Mouse (Mus musculus) heart, embryonic 12.5 days (tissue): ENCODE results near the gene Nkx6-1. TPM values are rescaled to one million over a fixed set of nuclear protein-coding genes. Genes with fewer than 3 reads are reported as not detected.

Experiments
- ATAC-seq: fragments of 200-750 bp; cut with Nextera tagmentation; 2 replicates; pipeline ENCODE4 v1.8.0; 2017; ENCODE audit warnings: moderate TSS enrichment, moderate library complexity; ENCODE audit not compliant: insufficient number of reproducible peaks, low FRiP score
- H3K27ac ChIP-seq: fragments of 300-500 bp; sonication (generic); 2 replicates; pipeline ENCODE4 v1.5.1; 2016; ENCODE audit warnings: mild to moderate bottlenecking, moderate library complexity; ENCODE audit not compliant: poor library complexity, severe bottlenecking
- H3K27me3 ChIP-seq: fragments of 300-500 bp; sonication (generic); replicated peaks from 2 replicates; pipeline ENCODE4 v1.6.1; 2016; ENCODE audit warnings: mild to moderate bottlenecking, moderate library complexity
- H3K36me3 ChIP-seq: fragments of 300-500 bp; sonication (generic); 2 replicates; pipeline ENCODE4 v1.6.1; 2016; ENCODE audit warnings: mild to moderate bottlenecking, moderate library complexity
- H3K4me1 ChIP-seq: fragments of 300-500 bp; sonication (generic); replicated peaks from 2 replicates; pipeline ENCODE4 v1.6.1; 2016; ENCODE audit warnings: mild to moderate bottlenecking
- H3K4me2 ChIP-seq: fragments of 300-500 bp; sonication (generic); 2 replicates; pipeline ENCODE4 v1.6.1; 2016; ENCODE audit warnings: mild to moderate bottlenecking, moderate library complexity
- H3K4me3 ChIP-seq: fragments of 300-500 bp; sonication (generic); 2 replicates; pipeline ENCODE4 v1.5.1; 2016; ENCODE audit warnings: mild to moderate bottlenecking
- H3K9ac ChIP-seq: fragments of 300-500 bp; sonication (generic); 2 replicates; pipeline ENCODE4 v1.6.1; 2016; ENCODE audit warnings: mild to moderate bottlenecking, moderate library complexity
- H3K9me3 ChIP-seq: fragments of 300-500 bp; sonication (generic); replicated peaks from 2 replicates; pipeline ENCODE4 v1.6.1; 2016; ENCODE audit warnings: mild to moderate bottlenecking, moderate library complexity
- WGBS: fragments of 180-500 bp; shearing (Covaris S2); methylation state at CpG from one replicate; pipeline ENCODE4 v1.1.7; 2016; 5-methylcytosine and 5-hydroxymethylcytosine counted together
- polyA plus RNA-seq: library from polyadenylated mRNA; unstranded; fragments of >200 nt; fragmentation: Nextera tagmentation; extraction: Ambion mirVana; gene quantifications from 2 replicates; pipeline ENCODE4 v1.2.1, GENCODE M21; 2016

The Nkx6-1 gene
- polyA plus RNA-seq, 1 experiment from 2014 or later = 0.05 TPM

DNA sequence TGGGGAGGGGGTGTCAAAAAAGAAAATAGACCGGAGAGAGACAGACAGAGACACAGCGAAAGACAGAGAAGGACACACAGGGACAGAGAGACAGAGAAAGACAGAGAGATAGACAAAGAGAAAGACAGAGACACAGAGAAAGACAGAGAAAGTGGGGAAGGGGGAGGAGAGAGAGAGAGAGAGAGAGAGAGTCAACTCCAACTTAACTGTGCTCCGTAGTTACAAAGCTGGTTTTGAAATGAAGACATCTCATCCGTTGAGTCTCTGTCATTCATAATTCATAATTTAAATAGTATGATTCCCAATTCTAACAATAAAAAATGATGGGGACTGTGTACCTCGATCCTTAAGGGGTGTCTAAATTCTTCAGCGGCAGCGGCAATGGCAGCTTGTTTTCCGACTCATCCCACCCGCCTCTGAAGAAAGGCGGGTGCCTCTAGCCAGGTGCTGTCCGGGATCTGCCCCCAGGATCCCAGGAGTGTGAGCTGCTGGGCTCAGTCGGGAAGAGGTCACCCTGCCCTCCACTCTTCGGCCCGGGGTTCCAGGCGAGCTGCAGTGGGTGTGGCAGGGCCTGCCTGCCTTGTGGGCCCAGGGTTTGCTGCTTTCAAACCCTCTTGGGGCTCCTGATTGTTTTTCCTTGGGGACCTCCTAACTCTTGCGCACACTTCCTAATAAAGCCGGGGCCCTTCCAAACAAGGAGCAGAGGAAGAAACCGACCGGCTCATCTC lies 2.6 kb upstream of the Nkx6-1 start:
- no peak overlapping the region for H3K4me3 ChIP-seq
- H3K4me1 ChIP-seq = peaks cover 23% of the 10 kb centered on the region
- H3K36me3 ChIP-seq = no peaks in the 10 kb centered on the region
- no peaks in the 10 kb centered on the region for H3K9me3 ChIP-seq
- ATAC-seq = no peak
- no peak overlapping the region for H3K9ac ChIP-seq
- 1% methylated on average over 19 of the region's 19 CpGs for WGBS
- no peak overlapping the region for H3K4me2 ChIP-seq
- H3K27me3 ChIP-seq = peaks cover 73% of the 10 kb centered on the region
- no peak overlapping the region for H3K27ac ChIP-seq

DNA sequence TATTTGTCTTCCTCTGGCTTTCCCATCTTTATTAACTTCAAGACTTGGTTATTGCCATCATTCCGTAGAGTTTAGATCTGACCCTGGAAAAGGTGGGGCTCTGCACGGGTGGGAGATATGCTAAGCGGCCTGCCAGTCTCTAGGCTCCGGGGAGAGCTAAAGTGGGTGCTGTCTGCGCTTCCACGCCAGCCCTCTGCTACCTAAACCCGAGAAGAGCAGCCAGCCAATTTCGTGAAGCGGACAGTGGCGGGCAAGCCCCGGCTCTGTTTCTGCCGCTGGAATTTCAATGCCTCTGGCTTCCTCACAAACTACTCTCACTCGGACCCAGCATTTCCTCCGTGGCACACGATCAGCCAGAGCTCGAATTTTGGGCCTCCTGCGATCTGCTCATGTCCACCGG lies 1.9 kb upstream of the Nkx6-1 start:
- Histone ChIP-seq H3K4me1 (peaks cover 23% of the 10 kb centered on the region), H3K4me2 (no peak overlapping the region), H3K27me3 (peaks cover 81% of the 10 kb centered on the region), H3K9me3 (no peaks in the 10 kb centered on the region), H3K9ac (no peak overlapping the region), H3K36me3 (no peaks in the 10 kb centered on the region), H3K27ac (no peak overlapping the region), H3K4me3 (no peak overlapping the region)
- ATAC-seq = no peak
- WGBS = 1% methylated on average over 18 of the region's 18 CpGs

DNA sequence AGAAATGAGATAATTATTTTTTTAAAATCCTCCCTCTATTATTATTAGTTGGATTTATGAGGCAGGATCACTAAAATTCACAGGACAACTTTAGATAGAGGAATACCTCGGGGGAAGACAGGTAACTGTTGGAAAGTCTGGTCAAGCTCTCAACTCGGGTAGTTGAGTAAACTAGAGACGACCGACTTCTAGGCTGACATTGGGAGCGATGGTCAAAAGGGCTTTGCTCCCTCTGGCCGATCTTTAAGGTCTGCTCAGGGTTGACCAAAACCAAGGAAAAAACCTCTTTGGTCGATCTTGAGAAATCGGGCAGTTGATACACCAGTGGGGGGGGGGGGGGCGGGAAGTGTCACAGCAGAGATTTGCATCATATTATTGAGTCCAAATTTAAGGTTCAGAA lies 1.3 kb upstream of the Nkx6-1 start:
- no peak overlapping the region for H3K27ac ChIP-seq
- peaks cover 86% of the 10 kb centered on the region for H3K27me3 ChIP-seq
- no peak overlapping the region for H3K4me2 ChIP-seq
- no peak for ATAC-seq
- H3K9ac ChIP-seq = no peak overlapping the region
- no peak overlapping the region for H3K4me3 ChIP-seq
- WGBS = under 1% methylated on average over 9 of the region's 9 CpGs
- H3K4me1 ChIP-seq = peaks cover 23% of the 10 kb centered on the region
- no peaks in the 10 kb centered on the region for H3K9me3 ChIP-seq
- H3K36me3 ChIP-seq = no peaks in the 10 kb centered on the region

DNA sequence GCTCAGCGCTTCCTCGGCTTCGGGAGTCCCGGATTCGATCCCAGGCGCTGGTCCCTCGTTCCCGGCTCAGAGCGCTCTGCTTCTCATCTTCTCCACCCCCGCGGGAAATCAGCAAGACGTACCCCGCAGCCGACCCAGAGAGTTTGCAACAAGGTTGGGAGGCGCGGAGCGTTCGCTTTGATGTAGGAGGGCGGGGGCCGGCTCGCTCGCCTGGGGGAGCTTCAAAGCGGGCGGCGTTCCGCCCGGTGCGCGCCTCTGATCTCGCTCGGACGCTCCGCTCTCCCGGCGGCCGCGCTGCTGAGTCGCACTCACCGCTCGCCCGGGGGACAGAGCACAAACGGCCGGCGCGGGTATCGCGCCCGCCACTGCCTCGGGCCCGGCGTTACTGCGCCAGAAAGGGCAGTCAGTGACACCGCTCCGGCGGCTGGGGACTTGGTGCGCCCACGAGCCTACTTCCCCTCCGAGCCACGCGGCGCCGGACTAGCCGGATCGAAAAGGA lies 324 bp downstream of the Nkx6-1 start:
- Histone ChIP-seq H3K36me3 (no peaks in the 10 kb centered on the region), H3K27me3 (peaks cover 83% of the 10 kb centered on the region), H3K4me1 (peaks cover 26% of the 10 kb centered on the region), H3K4me2 (peak overlapping the region; percentile 73), H3K9ac (peak overlapping the region; percentile 26; the same call in 1 of the 2 replicates), H3K27ac (no peak overlapping the region), H3K9me3 (no peaks in the 10 kb centered on the region), H3K4me3 (peak overlapping the region; percentile 45)
- WGBS = under 1% methylated on average over 64 of the region's 64 CpGs
- no peak; the same call in 1 of the 2 replicates for ATAC-seq

DNA sequence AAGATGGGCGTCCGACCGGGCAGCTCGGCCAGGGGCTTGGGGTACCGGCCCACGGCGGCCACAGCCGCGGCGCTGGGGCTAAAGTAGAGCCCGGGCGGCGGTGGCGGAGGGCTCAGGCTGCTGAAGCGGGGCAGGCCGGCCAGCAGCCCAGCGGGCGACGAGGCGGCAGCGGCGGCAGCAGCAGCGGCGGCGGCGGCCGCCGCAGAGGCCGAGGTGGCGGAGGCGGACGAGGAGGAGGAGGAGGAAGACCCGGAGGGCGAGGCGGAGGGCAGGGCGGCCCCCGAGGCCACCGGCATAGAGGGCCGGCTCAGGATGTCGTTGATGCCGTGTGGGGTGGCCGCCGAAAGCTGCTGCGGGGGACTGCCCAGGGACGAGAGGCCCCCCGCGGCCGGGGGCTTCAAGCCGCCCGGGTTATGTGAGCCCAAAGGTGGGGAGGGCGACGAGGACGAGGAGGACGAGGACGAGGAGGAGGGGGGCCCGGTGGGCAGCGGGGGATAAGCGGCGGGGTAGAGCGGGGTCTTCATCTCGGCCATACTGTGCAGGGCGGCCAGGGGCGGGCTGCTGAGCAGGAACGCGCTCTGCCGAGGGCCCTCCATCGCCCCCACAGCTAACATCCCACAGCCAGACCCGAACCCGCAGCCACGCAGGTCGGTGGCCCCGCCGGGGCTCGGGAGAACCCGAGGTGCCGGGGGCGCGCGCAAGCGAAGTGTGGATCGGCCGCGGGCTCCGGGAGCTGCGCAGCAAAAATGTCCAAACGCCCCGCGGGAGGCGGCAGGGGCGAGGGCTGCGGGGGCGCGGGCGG lies 974 bp downstream of the Nkx6-1 start:
- WGBS = under 1% methylated on average over 92 of the region's 94 CpGs
- no peaks in the 10 kb centered on the region for H3K36me3 ChIP-seq
- H3K4me2 ChIP-seq = peak overlapping the region; percentile 73
- H3K27me3 ChIP-seq = peaks cover 81% of the 10 kb centered on the region
- H3K27ac ChIP-seq = no peak overlapping the region
- peak overlapping the region; percentile 45 for H3K4me3 ChIP-seq
- H3K9ac ChIP-seq = peak overlapping the region; percentile 6
- H3K9me3 ChIP-seq = no peaks in the 10 kb centered on the region
- H3K4me1 ChIP-seq = peaks cover 27% of the 10 kb centered on the region
- no peak for ATAC-seq

DNA sequence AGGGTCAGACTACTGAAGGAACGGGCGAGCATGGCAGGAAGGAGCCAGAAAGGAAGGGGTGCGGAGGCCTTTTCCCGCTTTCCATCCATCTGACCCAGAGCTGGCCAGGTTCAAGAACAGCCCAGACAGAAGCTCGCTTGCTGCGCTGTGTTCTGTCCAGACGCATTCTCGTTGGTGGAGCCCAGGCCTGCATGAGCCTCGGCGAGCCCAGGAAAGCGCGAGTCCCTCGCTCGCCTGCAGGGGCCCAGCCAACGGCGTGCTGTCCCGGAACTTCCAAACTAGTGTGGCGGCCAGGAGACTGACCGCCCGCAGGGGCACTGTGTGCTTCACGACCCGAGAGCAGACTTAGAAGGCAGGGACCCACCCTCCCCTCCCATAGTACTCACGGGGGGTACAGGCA lies 1.6 kb downstream of the Nkx6-1 start:
- H3K9me3 ChIP-seq = no peaks in the 10 kb centered on the region
- 0% methylated on average over 23 of the region's 23 CpGs for WGBS
- no peaks in the 10 kb centered on the region for H3K36me3 ChIP-seq
- ATAC-seq = peak; percentile 66
- H3K4me3 ChIP-seq = peak overlapping the region; percentile 45
- H3K4me1 ChIP-seq = peaks cover 27% of the 10 kb centered on the region
- H3K27ac ChIP-seq = no peak overlapping the region
- peaks cover 74% of the 10 kb centered on the region for H3K27me3 ChIP-seq
- peak overlapping the region; percentile 73 for H3K4me2 ChIP-seq
- H3K9ac ChIP-seq = no peak overlapping the region; the same call in 1 of the 2 replicates

DNA sequence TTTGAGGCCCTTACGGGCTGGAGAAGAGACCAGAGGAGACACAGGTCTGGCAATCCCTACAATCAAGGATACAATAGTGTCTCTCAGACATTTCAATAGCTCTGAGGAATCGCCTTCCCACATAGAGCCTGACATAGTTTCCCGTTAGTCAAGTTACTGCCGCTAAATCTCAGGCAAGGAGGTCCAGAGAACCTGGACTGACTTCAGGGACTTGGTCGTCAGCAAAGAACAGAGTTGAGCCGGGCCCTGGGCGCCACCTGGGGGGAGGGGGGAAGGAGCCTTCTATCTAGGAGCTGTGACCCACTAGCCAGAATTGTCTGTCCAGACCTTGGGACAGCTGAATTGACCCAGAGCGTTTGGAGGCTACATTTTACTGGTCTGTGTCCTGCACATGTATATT lies 2.3 kb downstream of the Nkx6-1 start:
- Histone ChIP-seq H3K27me3 (peaks cover 72% of the 10 kb centered on the region), H3K9me3 (no peaks in the 10 kb centered on the region), H3K27ac (no peak overlapping the region), H3K36me3 (no peaks in the 10 kb centered on the region), H3K4me1 (peaks cover 27% of the 10 kb centered on the region), H3K9ac (no peak overlapping the region), H3K4me2 (no peak overlapping the region), H3K4me3 (no peak overlapping the region)
- WGBS = 3% methylated on average over 8 of the region's 8 CpGs
- no peak for ATAC-seq

DNA sequence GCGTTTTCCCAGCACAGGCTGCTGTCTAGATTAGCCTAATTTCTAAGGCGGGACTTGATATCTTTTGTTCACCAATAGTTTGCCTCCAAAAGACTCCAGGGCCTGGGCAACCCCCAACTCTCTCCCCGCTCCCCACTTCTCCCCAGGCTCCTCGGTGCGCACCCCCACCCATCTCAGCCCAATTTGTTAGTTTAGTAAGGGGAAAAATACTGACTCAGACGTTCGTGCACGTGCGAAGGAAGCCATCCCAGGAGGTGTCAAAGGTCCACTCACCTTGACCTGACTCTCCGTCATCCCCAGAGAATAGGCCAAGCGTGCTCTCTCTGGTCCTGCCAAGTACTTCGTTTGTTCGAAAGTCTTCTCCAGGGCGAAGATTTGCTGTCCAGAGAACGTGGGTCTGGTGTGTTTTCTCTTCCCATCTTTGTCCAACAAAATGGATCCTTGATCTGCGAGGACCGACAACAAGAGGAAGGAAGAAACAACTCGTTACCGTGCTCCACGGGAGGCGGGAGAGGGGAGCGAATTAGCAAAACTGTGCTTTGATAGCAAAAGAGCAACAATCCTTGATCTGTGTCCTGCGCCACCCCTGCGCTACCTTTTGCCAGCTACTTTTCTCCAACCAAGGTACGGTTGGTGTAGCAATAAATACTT lies 3.1 kb downstream of the Nkx6-1 start:
- Histone ChIP-seq H3K4me2 (no peak overlapping the region), H3K27ac (no peak overlapping the region), H3K36me3 (no peaks in the 10 kb centered on the region), H3K4me1 (peaks cover 27% of the 10 kb centered on the region), H3K27me3 (peaks cover 77% of the 10 kb centered on the region), H3K9me3 (no peaks in the 10 kb centered on the region), H3K9ac (no peak overlapping the region), H3K4me3 (no peak overlapping the region)
- 2% methylated on average over 25 of the region's 25 CpGs for WGBS
- ATAC-seq = no peak

DNA sequence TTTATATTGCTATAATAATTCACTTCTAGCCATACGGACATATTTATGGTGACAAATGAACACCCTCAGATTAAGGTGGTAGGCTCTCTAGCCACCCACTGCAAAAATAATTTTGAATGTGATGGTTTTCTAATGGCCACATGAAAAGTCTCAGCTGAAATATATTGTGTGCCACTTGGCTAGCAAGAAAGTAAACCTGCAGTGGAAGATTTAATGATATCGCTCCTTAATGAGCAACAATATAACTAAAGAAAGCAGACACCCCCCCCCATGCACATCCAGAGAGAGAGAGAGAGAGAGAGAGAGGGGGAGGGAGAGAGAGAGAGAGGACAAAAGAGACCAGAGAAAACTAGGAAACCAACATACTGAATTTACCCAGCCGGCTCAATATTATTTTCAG lies 4.1 kb downstream of the Nkx6-1 start:
- no peak overlapping the region for H3K9ac ChIP-seq
- WGBS = 8% methylated on average over 3 of the region's 3 CpGs
- H3K4me3 ChIP-seq = no peak overlapping the region
- H3K27me3 ChIP-seq = peaks cover 77% of the 10 kb centered on the region
- no peaks in the 10 kb centered on the region for H3K9me3 ChIP-seq
- H3K4me1 ChIP-seq = peaks cover 25% of the 10 kb centered on the region
- no peak overlapping the region for H3K27ac ChIP-seq
- ATAC-seq = no peak
- no peaks in the 10 kb centered on the region for H3K36me3 ChIP-seq
- H3K4me2 ChIP-seq = no peak overlapping the region

DNA sequence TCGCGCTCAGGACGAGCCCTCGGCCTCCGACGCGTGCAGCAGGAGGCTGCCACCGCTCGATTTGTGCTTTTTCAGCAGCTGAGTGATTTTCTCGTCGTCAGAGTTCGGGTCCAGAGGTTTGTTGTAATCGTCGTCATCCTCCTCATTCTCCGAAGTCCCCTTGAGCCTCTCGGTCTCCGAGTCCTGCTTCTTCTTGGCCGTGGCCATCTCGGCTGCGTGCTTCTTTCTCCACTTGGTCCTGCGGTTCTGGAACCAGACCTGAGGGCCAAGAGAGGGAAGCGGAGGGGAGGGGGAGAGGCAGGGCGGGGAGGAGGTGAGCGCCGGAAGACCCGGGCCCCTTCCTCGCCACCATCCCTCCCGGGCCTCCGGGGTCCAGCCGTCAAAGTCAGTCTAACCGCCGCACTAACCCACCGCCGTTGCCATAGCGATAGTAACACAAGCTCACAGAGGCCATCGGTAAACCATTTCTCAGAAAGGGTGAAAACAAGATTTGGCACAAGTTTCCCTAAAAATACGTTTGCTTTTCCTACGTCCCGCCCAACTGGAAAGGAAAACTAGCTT lies 5.3 kb downstream of the Nkx6-1 start:
- H3K4me3 ChIP-seq = no peak overlapping the region
- peak overlapping the region; percentile 34; the same call in 1 of the 2 replicates for H3K4me2 ChIP-seq
- WGBS = under 1% methylated on average over 39 of the region's 39 CpGs

DNA sequence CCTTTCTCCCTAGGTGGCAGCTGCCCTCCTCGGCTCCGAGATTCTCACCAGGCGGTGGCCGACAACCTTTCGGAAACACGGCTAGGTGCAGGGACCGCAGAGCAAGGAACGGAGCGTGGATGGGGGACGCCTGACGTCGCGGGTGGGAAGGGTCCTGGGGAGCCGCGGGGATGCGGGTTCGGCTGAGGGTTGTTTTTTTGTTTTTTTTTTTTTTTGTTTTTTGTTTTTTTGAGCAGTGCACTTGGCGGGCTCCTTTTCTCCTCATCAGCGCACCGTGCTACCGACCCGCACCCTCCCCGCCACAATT lies 5.9 kb downstream of the Nkx6-1 start:
- Histone ChIP-seq H3K27me3 (peaks cover 78% of the 10 kb centered on the region), H3K9me3 (no peaks in the 10 kb centered on the region), H3K4me2 (0 out of 2 replicates have a peak overlapping the region, but pooled peaks have one; percentile 34), H3K9ac (no peak overlapping the region), H3K36me3 (no peaks in the 10 kb centered on the region), H3K4me3 (no peak overlapping the region), H3K27ac (no peak overlapping the region), H3K4me1 (peaks cover 11% of the 10 kb centered on the region)
- ATAC-seq = no peak
- WGBS = under 1% methylated on average over 23 of the region's 23 CpGs

More for the DNA sequence above, 5.3 kb downstream of the Nkx6-1 start:
- ATAC-seq = no peak
- H3K36me3 ChIP-seq = no peaks in the 10 kb centered on the region
- H3K4me1 ChIP-seq = peaks cover 17% of the 10 kb centered on the region
- H3K27ac ChIP-seq = no peak overlapping the region
- no peaks in the 10 kb centered on the region for H3K9me3 ChIP-seq
- peaks cover 78% of the 10 kb centered on the region for H3K27me3 ChIP-seq
- no peak overlapping the region for H3K9ac ChIP-seq
